Mouse (Mus musculus) cerebellum, postnatal 25 days (tissue): ENCODE data around the gene Cand1.

Experiments used
- DNase-seq, 2 experiments: peaks; one replicate each; pipeline ENCODE4 v3.0.0; 2021; ENCODE audit warnings: mixed read lengths in 2 of 2

The Cand1 gene

GRCm38 (mm10) chr10:119239969-119240721, at the start of gene Cand1:
Gene Cand1, minus strand, starts transcription at chr10:119240055.
- DNase-seq, result peak; percentile 100

GRCm38 (mm10) chr10:119278871-119279270, 39.0 kb upstream of the Cand1 start:
- no peak for DNase-seq

DNA sequence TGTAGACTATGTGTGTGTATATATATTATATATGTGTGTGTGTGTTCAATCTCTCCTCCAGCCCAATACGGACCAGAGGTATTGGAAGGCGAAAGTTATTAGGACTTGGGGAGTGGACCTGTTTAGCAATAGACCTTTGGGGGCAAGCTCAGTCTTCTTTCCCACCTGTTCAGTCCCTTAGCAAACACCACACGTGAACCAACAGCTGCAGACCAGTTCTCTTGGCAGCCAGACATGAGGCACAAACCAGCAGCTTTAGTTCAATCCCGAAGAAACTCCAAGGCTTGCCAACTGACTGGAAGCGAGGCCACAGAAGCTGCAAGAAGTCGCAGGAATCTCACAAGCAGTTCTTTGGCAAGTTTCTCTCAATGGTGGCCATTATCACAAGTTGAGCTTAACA, 34.5 kb upstream of the Cand1 start:
- DNase-seq, result no peak

DNA sequence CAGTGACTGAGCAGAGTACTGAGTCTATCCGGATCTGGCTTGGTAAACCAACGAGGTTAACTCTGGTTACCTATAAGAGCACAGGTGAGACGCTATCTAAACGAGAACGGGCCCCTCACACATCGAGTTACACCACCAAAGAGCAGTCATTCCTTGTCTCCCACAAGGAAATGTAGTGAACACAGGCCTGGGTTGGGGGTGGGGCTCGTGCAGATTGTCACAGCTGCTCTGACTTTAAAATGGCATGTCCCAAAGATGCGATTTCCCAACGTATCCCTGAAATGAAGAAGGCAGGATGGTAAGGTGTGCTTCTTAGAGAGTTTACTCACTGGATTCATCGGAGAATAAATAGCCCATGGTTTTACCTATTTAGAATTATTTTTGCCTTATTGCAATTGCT, 32.7 kb upstream of the Cand1 start:
- no peak for DNase-seq

GRCm38 (mm10) chr10:119272005-119272404, 32.1 kb upstream of the Cand1 start:
- no peak for DNase-seq

DNA sequence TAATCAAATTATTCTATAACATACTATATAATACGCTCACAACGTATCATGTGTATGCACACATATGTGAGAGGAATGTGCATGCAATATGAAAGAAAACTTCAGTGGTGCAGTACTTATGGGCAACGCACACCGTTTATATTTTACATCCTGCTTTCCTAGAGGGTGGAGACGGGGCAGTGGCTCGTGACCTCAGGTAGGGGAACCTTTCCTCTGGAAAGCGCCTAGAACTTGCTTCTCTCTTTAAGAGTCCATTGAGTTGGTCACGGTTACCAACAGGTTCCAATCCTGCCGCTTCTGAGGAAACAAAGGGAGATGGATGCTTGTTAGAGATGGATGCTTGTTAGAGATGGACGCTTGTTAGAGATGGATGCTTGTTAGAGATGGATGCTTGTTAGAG, 31.2 kb upstream of the Cand1 start:
- no peak for DNase-seq

GRCm38 (mm10) chr10:119270384-119270985, 30.6 kb upstream of the Cand1 start:
- no peak for DNase-seq

GRCm38 (mm10) chr10:119264761-119265160, 24.9 kb upstream of the Cand1 start:
- peak in 1 of 2 experiments; percentile 9 for DNase-seq

DNA sequence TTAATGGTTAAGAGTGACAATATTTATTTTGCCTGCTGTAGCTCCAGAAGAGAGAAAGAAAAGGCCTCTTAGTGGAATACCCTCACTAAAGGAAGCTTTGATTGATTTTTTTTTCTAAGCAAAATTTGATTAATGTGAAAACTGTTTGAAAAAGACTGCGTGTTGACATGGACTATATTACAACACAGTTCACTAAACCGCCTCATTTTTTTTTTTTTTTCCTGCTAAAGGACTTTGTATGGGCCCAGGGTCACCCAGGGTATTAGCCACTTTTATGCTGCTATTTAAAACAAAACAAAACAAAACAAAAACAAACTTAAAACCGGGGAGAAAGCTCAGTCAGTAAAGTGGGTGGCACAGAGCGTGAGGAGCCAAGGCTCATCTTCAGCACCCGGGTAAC, 23.0 kb upstream of the Cand1 start:
- no peak for DNase-seq

- DNase-seq, result no peak
Measured at GRCm38 (mm10) chr10:119257876-119258275, 18.0 kb upstream of the Cand1 start.

- no peak for DNase-seq
Measured at GRCm38 (mm10) chr10:119244146-119244545, 4.3 kb upstream of the Cand1 start.

- no peak for DNase-seq
Measured at GRCm38 (mm10) chr10:119240722-119241089, 851 bp upstream of the Cand1 start.

- DNase-seq, result no peak
Measured at GRCm38 (mm10) chr10:119239633-119239968, 254 bp downstream of the Cand1 start.

DNA sequence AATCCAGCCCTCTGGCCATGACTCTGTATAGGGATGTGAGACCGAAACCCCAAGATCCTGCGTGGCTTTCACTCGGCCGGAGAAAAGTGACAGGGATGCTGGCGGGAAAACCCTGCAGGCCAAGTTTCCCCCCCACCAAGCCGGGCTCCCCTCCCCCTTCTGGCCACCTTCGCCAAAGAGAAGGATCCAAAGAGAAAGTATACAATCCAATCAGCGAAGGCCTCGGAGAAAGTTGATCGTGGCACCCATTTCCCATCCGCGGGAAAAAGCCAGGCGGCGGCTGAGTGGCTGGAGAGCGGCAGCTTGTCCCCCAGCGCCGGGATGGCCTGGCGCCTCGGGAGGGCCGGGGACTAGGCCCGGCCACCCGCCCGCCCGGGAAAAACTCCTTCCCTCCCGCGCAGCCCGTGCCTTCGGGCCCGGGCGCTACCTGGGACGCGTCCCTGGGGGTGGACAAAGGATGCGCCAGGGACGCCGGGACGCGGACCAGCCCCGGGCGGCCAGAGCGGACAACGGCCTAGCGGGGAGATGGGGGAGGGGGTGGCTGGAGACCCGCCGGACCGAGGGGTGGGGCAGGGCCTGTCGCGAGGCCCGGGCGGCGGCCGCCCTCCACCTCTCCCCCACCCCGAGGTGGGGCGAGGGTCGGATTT, 747 bp downstream of the Cand1 start:
- DNase-seq, result peak; percentile 68 to 74

- no peak for DNase-seq
Measured at GRCm38 (mm10) chr10:119231526-119231925, 8.3 kb downstream of the Cand1 start.

- DNase-seq, result peak in 1 of 2 experiments; percentile 48
Measured at GRCm38 (mm10) chr10:119230703-119231102, 9.2 kb downstream of the Cand1 start.

DNA sequence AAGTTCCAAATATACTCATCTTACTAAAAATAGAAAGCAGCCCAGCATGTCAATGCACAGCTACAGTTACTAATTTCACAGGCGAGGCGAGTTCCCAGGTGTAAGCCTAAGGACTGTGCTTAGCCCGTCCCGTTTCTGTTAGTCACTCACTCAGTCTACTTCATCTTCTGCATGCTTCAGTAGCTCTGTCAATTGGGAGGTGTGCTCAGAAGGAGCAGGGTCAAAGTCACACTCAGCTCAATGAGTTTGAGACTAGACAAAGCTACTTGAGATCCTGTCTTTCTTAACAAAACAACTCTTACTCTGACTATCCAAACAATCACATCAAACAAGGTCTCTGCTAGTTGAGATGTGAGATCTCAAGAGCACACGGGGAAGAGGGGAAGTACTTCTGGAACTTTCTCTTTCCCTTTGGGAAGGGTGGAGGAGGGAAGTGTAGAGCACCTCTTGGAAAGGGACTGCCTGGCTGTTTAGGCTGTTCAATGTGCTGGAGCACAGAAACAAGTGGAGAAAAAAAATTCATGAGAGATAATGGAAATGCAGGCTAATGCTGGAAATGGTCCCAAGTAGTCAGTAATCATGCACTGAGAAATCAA, 9.7 kb downstream of the Cand1 start:
- DNase-seq, result no peak

- no peak for DNase-seq
Measured at GRCm38 (mm10) chr10:119223686-119224085, 16.2 kb downstream of the Cand1 start.

- DNase-seq, result peak; percentile 41 to 57
Measured at GRCm38 (mm10) chr10:119221631-119222030, 18.2 kb downstream of the Cand1 start.

GRCm38 (mm10) chr10:119219415-119219814, 20.4 kb downstream of the Cand1 start:
- DNase-seq, result no peak

GRCm38 (mm10) chr10:119218274-119219080, 21.4 kb downstream of the Cand1 start:
- DNase-seq, result no peak

DNA sequence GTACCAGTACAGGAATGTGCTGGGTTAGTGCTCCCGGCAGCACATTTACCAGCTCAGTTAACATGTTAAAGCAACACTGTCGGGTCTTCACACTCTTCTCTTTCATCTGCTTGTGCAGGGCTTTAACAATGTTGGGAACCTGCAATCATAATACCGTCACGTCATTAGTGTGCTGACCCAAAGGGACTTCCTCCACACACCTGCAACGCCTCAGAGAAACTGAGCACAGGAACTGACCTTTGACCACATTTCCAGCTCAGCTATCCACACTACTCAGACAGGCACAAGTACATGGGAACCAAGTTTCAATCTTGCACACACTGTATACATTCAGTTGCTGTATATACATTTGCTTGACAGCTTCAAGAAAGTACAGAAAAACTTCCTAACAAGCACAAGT, 27.4 kb downstream of the Cand1 start:
- DNase-seq, result no peak

DNA sequence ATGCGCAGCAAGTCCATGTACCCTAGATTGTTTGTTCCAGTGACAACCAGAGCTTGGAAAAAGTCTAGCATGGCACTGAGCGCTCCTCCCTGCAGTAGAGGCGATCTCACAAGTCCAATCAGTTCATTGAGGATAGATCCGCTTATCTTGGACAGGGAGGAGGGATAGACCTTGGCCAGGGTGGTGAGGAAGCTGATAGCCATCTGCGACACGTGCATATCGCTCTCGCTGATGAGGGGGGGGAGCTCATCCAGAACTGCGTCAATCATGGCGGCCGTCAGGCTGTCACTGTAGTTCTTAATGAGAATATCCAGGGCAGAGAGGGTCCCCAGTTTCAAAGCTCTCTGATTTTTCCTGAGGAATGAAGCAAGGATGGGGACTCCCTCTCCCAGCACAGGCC, 28.6 kb downstream of the Cand1 start:
- DNase-seq, result no peak
